Mouse (Mus musculus): ENCODE measurements around the gene Slc22a28. TPM values are rescaled to one million over a fixed set of nuclear protein-coding genes. Genes with fewer than 3 reads are reported as not detected.
A peak's percentile ranks its signal among the peaks of the same experiment; 100 is the strongest.
"Not testable (repeated sequence)": the region's sequence is repeated elsewhere in the genome, so short reads cannot be mapped to it uniquely, and the experiment has no call there.

Gene Slc22a28
- polyA plus RNA-seq (2015; fragmentation: Nextera tagmentation; extraction: Ambion mirVana) = not detected in 2 replicates

- not testable (repeated sequence) for H3K4me1 ChIP-seq; H3K9me3 ChIP-seq; H3K9ac ChIP-seq; H3K4me2 ChIP-seq; H3K36me3 ChIP-seq; H3K27ac ChIP-seq; H3K27me3 ChIP-seq; H3K4me3 ChIP-seq; ATAC-seq (ENCODE audit: insufficient number of reproducible peaks, low FRiP score, low TSS enrichment, low read depth)
- 87% methylated on average over 2 of the region's 3 CpGs for WGBS
These were observed at the start of gene Slc22a28 for GRCm38 (mm10) chr19:8131881-8132280. Gene Slc22a28, minus strand, starts transcription at chr19:8131982.

- no peak overlapping the region for H3K27ac ChIP-seq
- no peaks in the 10 kb centered on the region for H3K36me3 ChIP-seq
- no peaks in the 10 kb centered on the region for H3K4me1 ChIP-seq
- no peak overlapping the region for H3K9ac ChIP-seq
- WGBS = 50% methylated on average over 2 of the region's 2 CpGs
- H3K9me3 ChIP-seq = no peaks in the 10 kb centered on the region; the same call in 1 of the 2 replicates
- no peak overlapping the region for H3K4me3 ChIP-seq
- ATAC-seq (ENCODE audit: insufficient number of reproducible peaks, low FRiP score, low TSS enrichment, low read depth) = no peak
- H3K4me2 ChIP-seq = no peak overlapping the region
- H3K27me3 ChIP-seq = no peaks in the 10 kb centered on the region
These were observed 17.2 kb upstream of the Slc22a28 start for GRCm38 (mm10) chr19:8148787-8149523.

- H3K9me3 ChIP-seq; ATAC-seq (ENCODE audit: insufficient number of reproducible peaks, low FRiP score, low TSS enrichment, low read depth); H3K4me3 ChIP-seq; H3K27ac ChIP-seq; H3K27me3 ChIP-seq; H3K4me1 ChIP-seq; H3K4me2 ChIP-seq; H3K9ac ChIP-seq; H3K36me3 ChIP-seq: not testable (repeated sequence)
- WGBS = 73% methylated on average over 2 of the region's 2 CpGs
These were observed 10.9 kb upstream of the Slc22a28 start for GRCm38 (mm10) chr19:8142716-8143115.

GRCm38 (mm10) chr19:8134127-8134841 is 2.5 kb upstream of the Slc22a28 start:
- not testable (repeated sequence) for H3K9me3 ChIP-seq, H3K9ac ChIP-seq, H3K4me1 ChIP-seq, H3K27me3 ChIP-seq, H3K27ac ChIP-seq, H3K4me2 ChIP-seq, H3K4me3 ChIP-seq, H3K36me3 ChIP-seq
- ATAC-seq (ENCODE audit: insufficient number of reproducible peaks, low FRiP score, low TSS enrichment, low read depth) = peak; percentile 24; the same call in 1 of the 2 replicates
- WGBS = 46% methylated on average over 14 of the region's 14 CpGs

DNA sequence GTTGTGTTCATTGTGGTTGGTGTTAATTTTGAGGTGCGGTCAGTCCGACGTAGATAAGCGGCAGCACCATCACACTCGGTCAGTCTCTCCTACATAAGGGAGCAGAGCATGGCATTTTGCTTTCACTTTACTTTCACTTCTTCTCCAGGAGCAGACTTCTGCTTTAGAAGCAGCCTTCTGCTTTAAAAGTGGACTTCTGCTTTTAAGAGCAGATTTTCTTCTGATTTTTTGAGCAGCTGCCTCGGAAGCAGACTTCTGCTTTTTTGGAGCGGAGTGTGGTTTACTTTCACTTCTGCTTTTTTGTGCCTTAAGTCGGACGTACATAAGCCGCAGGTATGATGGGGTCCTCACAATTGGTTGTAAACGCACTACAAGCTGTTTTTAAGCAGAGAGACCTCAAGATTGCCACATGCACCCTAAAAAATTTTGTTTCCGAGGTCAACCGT is 111.9 kb downstream of the Slc22a28 start:
- Histone ChIP-seq H3K4me2 (no peak overlapping the region), H3K4me1 (no peaks in the 10 kb centered on the region), H3K4me3 (no peak overlapping the region), H3K9me3 (no peaks in the 10 kb centered on the region), H3K27ac (no peak overlapping the region), H3K9ac (no peak overlapping the region), H3K27me3 (no peaks in the 10 kb centered on the region), H3K36me3 (no peaks in the 10 kb centered on the region)
- 90% methylated on average over 13 of the region's 13 CpGs for WGBS
- ATAC-seq (ENCODE audit: insufficient number of reproducible peaks, low FRiP score, low TSS enrichment, low read depth) = no peak

GRCm38 (mm10) chr19:8019329-8019851 is 112.4 kb downstream of the Slc22a28 start:
- H3K9me3 ChIP-seq; ATAC-seq (ENCODE audit: insufficient number of reproducible peaks, low FRiP score, low TSS enrichment, low read depth); H3K4me1 ChIP-seq; H3K4me3 ChIP-seq; H3K27ac ChIP-seq; H3K36me3 ChIP-seq; H3K4me2 ChIP-seq; H3K9ac ChIP-seq; H3K27me3 ChIP-seq: not testable (repeated sequence)
- 90% methylated on average over 17 of the region's 17 CpGs for WGBS

DNA sequence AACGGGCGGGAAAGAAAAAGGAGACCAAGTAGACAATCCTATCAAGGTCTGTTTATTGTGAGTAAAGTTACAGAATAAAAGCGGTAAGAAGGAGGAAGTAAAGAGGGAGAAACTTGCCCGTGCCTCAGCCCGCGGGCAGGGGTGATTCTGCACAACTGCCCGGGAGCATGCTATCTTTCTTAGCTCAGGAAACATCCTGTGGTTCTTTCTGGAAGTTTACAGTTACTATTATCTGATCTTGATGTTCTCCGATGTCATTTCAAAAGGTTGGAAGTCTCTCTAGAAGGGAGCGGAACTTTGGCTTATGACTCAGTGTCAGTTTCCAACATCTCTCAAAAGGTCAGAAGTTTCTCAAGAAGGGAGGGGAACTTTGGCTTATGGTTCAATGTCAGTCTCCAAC is 113.2 kb downstream of the Slc22a28 start:
- 93% methylated on average over 9 of the region's 9 CpGs for WGBS
- H3K27me3 ChIP-seq; H3K9me3 ChIP-seq; H3K36me3 ChIP-seq; H3K4me1 ChIP-seq; H3K9ac ChIP-seq; H3K4me2 ChIP-seq; ATAC-seq (ENCODE audit: insufficient number of reproducible peaks, low FRiP score, low TSS enrichment, low read depth); H3K4me3 ChIP-seq; H3K27ac ChIP-seq: not testable (repeated sequence)

Other genes starting within 250 kb of the Slc22a28 start
- gene Slc22a27, start 166.0 kb downstream of the Slc22a28 start, polyA plus RNA-seq (2015; fragmentation: Nextera tagmentation; extraction: Ambion mirVana) = not detected in 2 replicates
- 0.34 TPM in 1 of 2 replicates, not detected in the other for gene Slc22a29, start 86.9 kb upstream of the Slc22a28 start, polyA plus RNA-seq (2015; fragmentation: Nextera tagmentation; extraction: Ambion mirVana)

All from limb, embryonic 15.5 days (tissue).